Mouse (Mus musculus) forebrain, embryonic 16.5 days (tissue): ENCODE data around the gene Gm16223. TPM values are rescaled to one million over a fixed set of nuclear protein-coding genes. Genes with fewer than 3 reads are reported as not detected.
A peak's percentile ranks its signal among the peaks of the same experiment; 100 is the strongest.

Source experiments
- ATAC-seq: fragments of 200-750 bp; cut with Nextera tagmentation; 2 replicates; pipeline ENCODE4 v1.8.0; 2017; ENCODE audit warnings: mild to moderate bottlenecking, moderate library complexity
- H3K27ac ChIP-seq: fragments of 300-500 bp; sonication (generic); 2 replicates; pipeline ENCODE4 v1.5.1; 2014; ENCODE audit warnings: low read length, control low read depth
- H3K27me3 ChIP-seq: fragments of 300-500 bp; sonication (generic); replicated peaks from 2 replicates; pipeline ENCODE4 v1.6.1; 2014; ENCODE audit warnings: low read length; ENCODE audit not compliant: control insufficient read depth, insufficient read depth
- H3K36me3 ChIP-seq: fragments of 300-500 bp; sonication (generic); 2 replicates; pipeline ENCODE4 v1.6.1; 2014; ENCODE audit not compliant: control insufficient read depth, insufficient read depth
- H3K4me1 ChIP-seq: fragments of 300-500 bp; sonication (generic); replicated peaks from 2 replicates; pipeline ENCODE4 v1.6.1; 2014; ENCODE audit warnings: low read length; ENCODE audit not compliant: control insufficient read depth, insufficient read depth
- H3K4me2 ChIP-seq: fragments of 300-500 bp; sonication (generic); 2 replicates; pipeline ENCODE4 v1.6.1; 2014; ENCODE audit warnings: mild to moderate bottlenecking, low read length, control low read depth
- H3K4me3 ChIP-seq: fragments of 300-500 bp; sonication (generic); replicated peaks from 2 replicates; pipeline ENCODE4 v1.5.1; 2014; ENCODE audit warnings: mild to moderate bottlenecking, low read length, control low read depth
- H3K9ac ChIP-seq: fragments of 300-500 bp; sonication (generic); replicated peaks from 2 replicates; pipeline ENCODE4 v1.6.1; 2014; ENCODE audit warnings: low read depth, low read length, control low read depth
- H3K9me3 ChIP-seq: fragments of 300-500 bp; sonication (generic); 2 replicates; pipeline ENCODE4 v1.6.1; 2016; ENCODE audit warnings: low read length; ENCODE audit not compliant: control insufficient read depth
- WGBS: fragments of 180-500 bp; shearing (Covaris S2); extraction: QIAGEN DNeasy Blood & Tissue Kit; methylation state at CpG from one replicate; pipeline ENCODE4 v1.1.7; 2014; 5-methylcytosine and 5-hydroxymethylcytosine counted together
- polyA plus RNA-seq: library from polyadenylated mRNA; unstranded; fragments of >200 nt; fragmentation: Nextera tagmentation; extraction: Ambion mirVana; gene quantifications from 2 replicates; pipeline ENCODE4 v1.2.1, GENCODE M21; 2015

The Gm16223 gene
- polyA plus RNA-seq, 1 experiment from 2014 or later = not detected

- WGBS = 78% methylated on average over 3 of the region's 3 CpGs
- H3K36me3 ChIP-seq = no peaks in the 10 kb centered on the region
- no peak for ATAC-seq
- H3K4me3 ChIP-seq = no peak overlapping the region
- no peak overlapping the region for H3K27ac ChIP-seq
- no peaks in the 10 kb centered on the region for H3K9me3 ChIP-seq
- no peak overlapping the region for H3K4me2 ChIP-seq
- H3K4me1 ChIP-seq = peaks cover 3% of the 10 kb centered on the region
- H3K9ac ChIP-seq = no peak overlapping the region
- H3K27me3 ChIP-seq = no peaks in the 10 kb centered on the region
Measured at GRCm38 (mm10) chr5:42207456-42208122, 139.8 kb downstream of the Gm16223 start.

GRCm38 (mm10) chr5:42211554-42212338, 144.0 kb downstream of the Gm16223 start:
- WGBS = 6% methylated on average over 4 of the region's 4 CpGs
- H3K9ac ChIP-seq = no peak overlapping the region
- H3K4me3 ChIP-seq = no peak overlapping the region
- ATAC-seq = peak; percentile 50; the same call in 1 of the 2 replicates
- H3K36me3 ChIP-seq = no peaks in the 10 kb centered on the region
- H3K27ac ChIP-seq = no peak overlapping the region
- H3K27me3 ChIP-seq = no peaks in the 10 kb centered on the region
- H3K9me3 ChIP-seq = no peaks in the 10 kb centered on the region
- H3K4me1 ChIP-seq = peaks cover 3% of the 10 kb centered on the region
- no peak overlapping the region for H3K4me2 ChIP-seq

GRCm38 (mm10) chr5:42212353-42212752, 144.6 kb downstream of the Gm16223 start:
- H3K9ac ChIP-seq = no peak overlapping the region
- H3K36me3 ChIP-seq = no peaks in the 10 kb centered on the region
- H3K9me3 ChIP-seq = no peaks in the 10 kb centered on the region
- ATAC-seq = no peak
- no peak overlapping the region for H3K4me3 ChIP-seq
- no peaks in the 10 kb centered on the region for H3K27me3 ChIP-seq
- H3K4me1 ChIP-seq = peaks cover 3% of the 10 kb centered on the region
- no peak overlapping the region for H3K4me2 ChIP-seq
- WGBS = 54% methylated on average over 4 of the region's 4 CpGs
- H3K27ac ChIP-seq = no peak overlapping the region

GRCm38 (mm10) chr5:42224840-42225239, 157.1 kb downstream of the Gm16223 start:
- Histone ChIP-seq H3K9me3 (no peaks in the 10 kb centered on the region), H3K36me3 (no peaks in the 10 kb centered on the region), H3K9ac (no peak overlapping the region), H3K4me2 (no peak overlapping the region), H3K4me1 (no peaks in the 10 kb centered on the region), H3K27ac (no peak overlapping the region), H3K4me3 (no peak overlapping the region), H3K27me3 (no peaks in the 10 kb centered on the region)
- WGBS = 79% methylated on average over 1 of the region's 1 CpGs
- ATAC-seq = no peak

- H3K4me1 ChIP-seq = no peaks in the 10 kb centered on the region
- 49% methylated on average over 2 of the region's 2 CpGs for WGBS
- no peak overlapping the region for H3K4me3 ChIP-seq
- H3K27me3 ChIP-seq = no peaks in the 10 kb centered on the region
- H3K4me2 ChIP-seq = no peak overlapping the region
- H3K9ac ChIP-seq = no peak overlapping the region
- H3K9me3 ChIP-seq = no peaks in the 10 kb centered on the region
- ATAC-seq = no peak
- H3K27ac ChIP-seq = no peak overlapping the region
- no peaks in the 10 kb centered on the region for H3K36me3 ChIP-seq
Measured at GRCm38 (mm10) chr5:42228631-42229030, 160.9 kb downstream of the Gm16223 start.

GRCm38 (mm10) chr5:42239291-42239690, 171.5 kb downstream of the Gm16223 start:
- 75% methylated on average over 5 of the region's 5 CpGs for WGBS
- H3K27me3 ChIP-seq = no peaks in the 10 kb centered on the region
- H3K9ac ChIP-seq = no peak overlapping the region
- no peak overlapping the region for H3K27ac ChIP-seq
- H3K4me1 ChIP-seq = no peaks in the 10 kb centered on the region
- ATAC-seq = no peak
- no peak overlapping the region for H3K4me3 ChIP-seq
- H3K9me3 ChIP-seq = no peaks in the 10 kb centered on the region
- no peaks in the 10 kb centered on the region for H3K36me3 ChIP-seq
- H3K4me2 ChIP-seq = no peak overlapping the region

GRCm38 (mm10) chr5:42239806-42240205, 172.0 kb downstream of the Gm16223 start:
- Histone ChIP-seq H3K9ac (no peak overlapping the region), H3K36me3 (no peaks in the 10 kb centered on the region), H3K9me3 (no peaks in the 10 kb centered on the region), H3K27ac (no peak overlapping the region), H3K4me1 (no peaks in the 10 kb centered on the region), H3K27me3 (no peaks in the 10 kb centered on the region), H3K4me3 (no peak overlapping the region), H3K4me2 (no peak overlapping the region)
- ATAC-seq = no peak

- Histone ChIP-seq H3K27ac (no peak overlapping the region), H3K9me3 (no peaks in the 10 kb centered on the region), H3K4me3 (no peak overlapping the region), H3K36me3 (no peaks in the 10 kb centered on the region), H3K9ac (no peak overlapping the region), H3K4me2 (no peak overlapping the region), H3K4me1 (no peaks in the 10 kb centered on the region), H3K27me3 (no peaks in the 10 kb centered on the region)
- WGBS = 73% methylated on average over 3 of the region's 3 CpGs
- peak; percentile 79 for ATAC-seq
Measured at GRCm38 (mm10) chr5:42250376-42250775, 182.6 kb downstream of the Gm16223 start.
